Mouse (Mus musculus) cerebellum, postnatal 25 days (tissue): ENCODE data around the gene Rph3al.
A peak's percentile ranks its signal among the peaks of the same experiment; 100 is the strongest.

Experiments used
- DNase-seq, 2 experiments: peaks; one replicate each; pipeline ENCODE4 v3.0.0; 2021; ENCODE audit warnings: mixed read lengths in 2 of 2

The Rph3al gene

DNA sequence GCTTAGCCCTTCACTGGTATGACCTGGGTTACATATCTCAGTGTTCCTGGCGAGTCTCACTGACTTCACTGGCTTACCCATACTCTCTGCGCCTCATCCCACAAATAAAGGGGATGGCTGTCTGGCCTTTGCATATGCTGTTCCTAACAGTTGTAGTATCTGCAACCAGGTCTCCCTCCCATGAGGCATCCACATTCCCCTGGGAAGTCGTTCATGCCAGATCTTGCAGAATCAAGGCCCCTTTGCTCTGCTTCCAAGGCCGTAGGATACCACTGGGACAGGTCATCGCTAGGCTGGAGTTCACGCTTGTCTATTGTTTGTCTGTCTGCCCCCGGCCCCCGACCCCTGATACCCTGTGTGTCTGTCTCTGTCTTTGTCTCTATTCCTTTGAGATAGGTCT lies 78.8 kb downstream of the Rph3al start:
- no peak for DNase-seq

DNA sequence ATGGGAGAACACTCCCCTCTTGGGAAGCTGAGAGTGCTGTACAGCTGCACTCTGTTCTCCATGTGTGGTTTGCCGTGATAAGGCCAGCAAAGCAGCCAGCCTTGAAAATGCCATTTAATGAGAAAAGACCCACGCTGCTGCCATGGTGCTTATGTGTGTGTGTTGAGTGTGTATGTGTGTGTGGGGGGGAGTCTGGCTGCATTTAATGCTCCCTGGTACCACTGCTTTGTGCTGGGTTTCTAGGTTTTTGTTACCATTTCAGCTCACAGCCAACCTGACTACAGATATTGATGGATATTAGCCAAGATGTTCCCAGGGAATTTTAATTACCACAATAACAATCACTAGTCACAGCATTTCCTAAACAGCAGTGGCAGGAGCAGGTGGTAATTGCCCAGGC lies 79.3 kb downstream of the Rph3al start:
- DNase-seq: no peak

DNA sequence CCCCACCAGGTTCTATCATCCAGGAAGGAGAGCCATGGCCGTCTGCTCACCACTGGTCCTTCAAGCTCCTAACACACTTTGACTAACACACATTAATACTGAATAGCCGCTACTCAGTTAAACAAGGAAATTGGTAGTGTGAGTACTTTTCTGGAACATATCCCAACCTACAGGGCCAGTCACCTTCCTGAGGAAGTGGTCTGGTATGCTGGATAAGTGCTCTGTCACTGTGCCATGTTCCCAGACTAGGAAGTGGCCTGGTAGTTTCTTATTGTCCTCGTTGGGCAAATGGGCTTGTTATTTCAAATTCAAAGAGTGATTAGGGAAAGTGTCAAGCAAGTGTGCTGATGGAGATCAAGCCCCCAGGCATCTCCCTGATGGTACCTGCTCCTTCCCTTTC lies 80.4 kb downstream of the Rph3al start:
- no peak for DNase-seq

DNA sequence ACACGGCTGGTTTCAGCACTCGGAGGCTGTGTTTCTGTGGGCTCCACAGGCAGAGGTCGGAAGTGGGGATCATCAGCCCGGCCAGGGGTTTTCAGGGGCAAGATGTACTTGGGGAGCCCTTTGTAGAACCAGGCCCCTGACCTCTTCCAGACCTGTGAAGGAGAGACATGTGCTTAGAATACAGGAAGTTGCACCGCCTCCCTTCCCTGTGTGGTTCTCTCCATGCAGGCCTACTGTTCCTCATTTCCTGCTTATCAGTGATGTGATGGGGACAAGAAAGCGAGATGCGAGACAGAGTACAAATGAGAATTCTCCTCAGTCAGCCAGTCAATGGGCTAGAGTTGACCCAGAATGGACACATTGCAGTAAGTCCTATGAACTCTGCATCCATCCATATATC lies 83.9 kb downstream of the Rph3al start:
- no peak for DNase-seq

DNA sequence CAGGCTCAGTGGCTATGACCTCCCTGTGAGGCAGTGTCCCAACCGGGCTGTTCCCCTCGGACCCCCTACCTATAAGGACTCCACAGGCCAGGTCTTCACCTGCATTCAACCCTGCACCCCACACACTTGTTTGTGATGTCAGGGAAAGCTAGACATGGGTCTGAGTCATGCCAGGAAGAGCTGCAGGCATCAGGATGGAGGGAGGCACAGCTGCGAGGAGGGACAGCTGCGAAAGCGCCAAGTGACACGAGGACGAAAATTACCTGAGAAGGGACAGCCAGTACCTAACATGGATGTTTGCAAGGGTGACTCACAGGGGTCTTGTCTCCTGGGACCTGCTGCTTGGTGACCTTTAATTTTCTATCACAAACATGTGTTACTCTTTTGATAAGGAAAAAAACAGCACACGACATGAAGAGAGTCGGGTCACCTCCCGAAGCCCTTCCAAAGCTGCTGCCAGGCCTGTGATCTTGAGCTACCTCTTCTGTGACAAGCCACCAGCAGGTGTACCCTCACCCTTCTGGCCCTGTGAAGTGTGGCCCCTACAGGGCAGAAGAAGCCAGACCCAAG lies 85.1 kb downstream of the Rph3al start:
- no peak for DNase-seq

DNA sequence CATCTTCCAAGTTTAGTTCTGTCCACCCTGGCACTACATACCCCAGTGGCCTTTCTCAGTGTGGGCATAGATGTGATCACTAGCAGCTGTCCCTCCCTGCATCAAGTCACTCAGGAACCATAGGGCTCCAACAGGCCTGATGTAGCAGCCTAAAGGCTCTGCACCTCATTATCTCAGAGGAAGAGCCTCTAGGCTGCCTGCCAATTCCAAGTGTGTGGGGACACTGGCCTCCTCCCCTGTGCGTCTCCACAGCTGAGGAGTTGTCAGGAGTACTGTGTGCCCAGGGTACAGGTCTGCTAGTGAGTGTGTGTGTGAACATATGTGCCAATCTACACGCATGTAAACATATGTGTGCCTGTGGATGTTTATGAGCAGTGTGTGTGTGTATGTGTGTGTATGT lies 85.7 kb downstream of the Rph3al start:
- DNase-seq: no peak

DNA sequence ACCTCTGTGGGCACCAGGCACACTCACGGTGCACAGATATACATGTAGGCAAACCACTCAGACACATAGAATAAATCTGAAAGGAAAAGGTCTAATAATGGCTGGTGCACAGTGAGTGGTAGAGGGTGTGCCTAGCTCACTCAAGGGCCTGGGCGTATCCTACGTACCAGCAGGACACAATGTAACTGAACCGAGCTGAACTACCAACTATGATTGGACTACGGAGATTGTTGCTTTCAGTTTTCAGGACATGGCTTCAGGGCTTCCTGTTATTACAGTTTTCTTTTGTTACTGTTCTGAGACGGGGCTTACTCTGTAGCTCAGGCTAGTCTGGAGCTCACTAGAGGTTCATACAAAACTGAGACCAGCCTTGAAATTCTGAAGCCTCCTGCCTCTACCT lies 88.7 kb downstream of the Rph3al start:
- no peak for DNase-seq

DNA sequence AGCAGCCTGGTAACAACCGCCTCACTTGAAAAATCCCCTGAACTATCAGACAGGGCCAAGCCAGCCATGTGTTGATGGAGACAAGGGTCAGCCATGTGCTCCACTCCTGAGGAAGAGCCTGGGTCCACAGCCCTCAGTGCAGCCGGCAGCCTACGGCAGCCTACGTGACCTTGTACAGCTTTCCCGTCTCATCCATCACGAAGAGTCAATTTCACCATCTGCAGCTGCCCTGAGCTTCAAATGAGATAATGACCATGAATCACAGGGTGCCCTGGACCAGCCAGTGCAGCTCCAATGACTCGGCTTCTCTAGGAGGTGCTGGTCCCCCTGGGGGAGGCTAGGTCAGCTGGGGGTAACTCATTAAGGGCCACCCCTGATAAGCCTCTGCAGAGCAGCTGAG lies 91.6 kb downstream of the Rph3al start:
- no peak for DNase-seq

DNA sequence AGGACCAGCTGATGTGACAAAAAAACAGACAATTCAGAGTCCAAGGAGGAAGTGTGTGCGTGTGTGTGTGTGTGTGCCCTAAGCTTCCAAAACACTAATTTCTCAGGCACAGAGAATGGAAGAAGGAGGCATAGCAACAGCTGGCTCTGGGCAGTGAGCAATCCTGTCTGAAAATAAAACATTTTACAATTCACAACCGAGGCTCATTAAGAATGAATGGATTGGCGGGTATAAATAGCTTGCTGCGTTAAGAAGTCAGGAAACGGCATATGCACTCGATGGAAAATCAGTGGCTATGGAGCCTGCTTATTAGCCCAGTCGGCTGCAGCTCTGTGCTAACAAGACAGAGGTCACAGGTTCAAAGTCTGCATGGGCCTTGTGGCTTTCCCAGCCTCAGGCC lies 92.6 kb downstream of the Rph3al start:
- DNase-seq: no peak

DNA sequence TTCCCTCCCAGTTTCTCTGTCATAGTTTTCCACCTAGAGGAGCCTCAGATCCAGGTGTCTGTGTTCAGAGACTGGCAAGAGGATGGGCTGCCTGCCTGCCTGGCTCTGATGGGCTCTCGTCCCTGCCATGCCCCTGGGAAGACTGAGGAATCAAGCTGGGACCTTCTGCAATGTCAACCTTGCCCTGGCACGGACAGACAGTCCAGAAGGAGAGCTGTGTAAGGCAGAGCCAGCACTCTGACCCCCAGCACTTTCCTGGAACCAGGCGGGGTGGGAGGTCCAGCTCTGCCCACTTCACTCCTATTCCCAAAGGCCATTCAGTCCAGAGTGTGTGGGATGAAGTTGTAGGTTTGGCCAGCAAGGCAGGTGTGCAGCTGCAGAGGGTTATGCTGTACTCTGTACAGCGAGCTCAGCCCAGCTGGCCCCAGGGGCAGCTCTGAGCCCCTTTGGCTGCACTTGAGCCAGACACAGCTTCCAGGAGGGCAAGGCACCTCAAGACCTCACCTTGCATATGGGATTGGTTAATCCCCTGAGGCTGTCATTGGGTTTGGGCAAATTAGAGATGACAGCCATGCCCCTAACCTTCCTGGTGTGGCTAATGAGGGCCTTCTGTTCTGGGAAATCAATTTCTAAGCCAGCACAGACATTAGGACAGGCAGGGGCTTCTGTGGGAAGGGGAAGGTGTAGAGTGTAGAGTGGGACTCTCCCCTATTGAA lies 95.2 kb downstream of the Rph3al start:
- DNase-seq: peak; percentile 73 to 78

DNA sequence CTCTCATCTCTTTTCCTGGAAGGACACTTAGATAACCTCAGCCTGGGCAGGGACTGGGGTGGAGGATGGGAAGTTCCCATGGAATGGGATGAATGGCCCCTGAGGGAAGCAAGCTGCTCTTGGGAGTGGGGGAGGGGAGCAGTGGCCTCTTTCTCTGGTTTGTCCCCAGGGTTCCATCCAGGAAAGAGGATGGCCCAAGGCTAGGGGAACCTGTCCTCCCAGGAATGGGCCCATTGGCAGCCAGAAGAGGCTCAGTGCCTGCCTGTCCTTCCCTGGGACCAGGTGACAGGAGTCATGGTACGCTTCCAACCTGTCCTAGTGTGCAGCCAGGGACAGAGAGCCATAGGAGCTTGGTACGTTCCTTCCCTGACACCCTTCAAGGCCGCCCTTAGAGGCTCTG lies 96.7 kb downstream of the Rph3al start:
- peak in 1 of 2 experiments; percentile 45 for DNase-seq

DNA sequence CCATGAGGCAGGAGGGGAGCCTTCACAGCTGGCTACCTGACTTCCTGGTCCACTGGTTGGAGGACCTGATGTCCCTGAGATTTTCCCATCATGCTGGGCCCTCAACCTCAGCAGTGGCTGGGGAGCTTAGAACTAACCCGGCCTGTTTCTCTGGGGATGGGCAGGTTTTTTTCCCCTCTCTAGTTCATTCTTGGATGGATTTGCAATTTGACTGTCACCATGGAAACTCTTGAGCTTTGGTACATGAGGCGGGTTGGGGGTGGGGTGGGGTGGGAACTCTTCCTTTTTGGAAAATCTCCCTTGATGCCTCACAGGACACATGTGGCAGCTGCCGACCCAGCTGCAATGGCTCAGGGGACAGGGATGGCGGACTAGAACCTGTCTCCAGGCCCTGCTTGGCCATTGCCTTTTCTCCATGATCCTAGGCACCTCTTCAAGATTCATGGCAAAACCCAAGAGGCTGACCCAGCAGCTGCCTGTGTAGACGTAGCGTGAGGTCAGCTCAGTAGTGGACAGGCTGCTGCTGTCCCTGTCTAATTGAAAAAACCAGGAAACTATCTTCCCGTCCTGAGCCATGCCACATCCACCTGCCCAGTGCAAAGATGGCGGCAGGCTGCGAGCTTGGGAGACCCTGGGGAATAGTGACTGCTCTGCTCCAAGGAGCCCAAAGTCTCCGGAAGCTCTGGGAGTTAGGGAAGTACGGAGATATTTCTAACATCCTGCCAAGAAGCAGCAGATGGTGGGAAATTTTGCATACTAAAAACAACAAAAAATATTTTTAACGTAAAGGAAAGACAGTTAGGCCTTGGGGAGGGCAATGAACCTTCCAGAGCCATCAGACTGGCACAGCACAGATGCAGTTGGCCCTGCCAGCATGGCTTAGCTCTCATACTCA lies 98.4 kb downstream of the Rph3al start:
- DNase-seq: no peak

DNA sequence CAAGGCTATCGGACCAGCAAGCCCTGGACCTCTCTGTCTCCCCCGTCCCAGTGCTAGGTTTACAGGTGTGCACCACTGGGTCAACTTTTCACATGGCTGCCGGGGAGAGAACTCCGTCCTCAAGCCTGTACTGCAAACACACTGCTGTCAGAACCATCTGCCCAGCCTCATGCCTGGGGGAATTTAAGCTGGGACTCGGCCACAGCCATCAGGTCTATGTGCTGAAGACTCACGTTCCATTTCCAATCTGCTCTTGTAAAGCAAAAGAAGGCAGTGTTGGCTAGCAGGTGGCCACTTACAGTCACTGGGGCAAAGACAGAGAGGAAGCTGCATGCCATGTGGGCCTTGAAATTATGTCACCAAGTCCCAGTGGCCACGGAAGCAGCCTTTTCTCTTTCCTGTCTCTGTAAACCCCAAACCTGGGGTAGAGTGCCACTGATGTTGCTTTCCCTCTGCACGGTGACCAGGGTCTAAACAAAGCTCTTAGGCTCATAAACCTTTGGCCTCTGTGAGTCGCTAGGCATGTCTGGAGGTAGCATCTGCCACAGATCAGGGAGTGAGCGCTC lies 99.3 kb downstream of the Rph3al start:
- DNase-seq: no peak

DNA sequence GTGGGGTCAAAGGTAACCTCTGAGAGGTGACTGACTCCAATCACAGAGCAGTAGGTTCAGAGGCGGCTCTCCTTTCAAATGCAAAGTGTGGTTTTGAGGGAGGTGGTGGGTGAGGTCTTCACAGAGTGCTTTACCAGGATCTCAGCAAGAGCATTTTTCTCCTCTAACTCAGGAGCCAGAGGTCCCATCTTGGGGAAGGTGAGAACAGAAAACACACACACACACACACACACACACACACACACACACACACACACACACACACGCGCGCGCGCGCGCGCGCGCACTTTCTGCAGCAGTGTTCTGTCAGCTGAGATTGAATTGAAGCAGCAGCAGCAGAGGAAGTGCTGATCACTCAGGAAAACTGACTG lies 102.0 kb downstream of the Rph3al start:
- DNase-seq: no peak

DNA sequence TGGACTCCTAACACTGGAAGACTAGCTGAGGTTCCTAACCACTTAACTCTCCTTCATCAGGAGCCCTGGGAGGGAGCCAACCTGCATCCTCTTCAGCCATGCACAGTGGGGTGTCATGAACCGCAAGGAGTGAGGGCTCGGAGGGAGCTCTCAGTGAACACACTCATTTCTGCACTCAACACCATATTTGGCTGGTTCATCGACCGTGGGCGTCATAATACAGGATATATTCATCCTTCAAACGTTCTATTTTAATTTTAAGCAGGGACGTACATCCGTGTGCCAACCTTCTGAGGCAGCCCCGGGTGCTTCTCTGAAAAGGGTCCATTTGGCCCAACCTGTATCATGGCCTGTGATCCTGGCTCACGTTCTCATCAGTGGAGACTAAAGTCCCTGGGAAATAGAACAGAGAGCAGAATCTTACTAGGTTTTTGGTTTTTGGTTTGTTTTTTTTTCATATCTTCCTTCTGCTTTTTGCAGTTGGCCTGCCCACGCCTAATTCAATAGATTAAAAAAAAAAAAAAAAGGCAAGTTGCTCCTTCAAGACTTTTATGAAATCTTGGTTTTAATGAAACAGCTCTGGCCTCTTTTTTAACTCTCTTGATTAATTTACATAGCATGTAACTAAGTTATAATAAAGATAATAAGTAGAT lies 102.5 kb downstream of the Rph3al start:
- no peak for DNase-seq

DNA sequence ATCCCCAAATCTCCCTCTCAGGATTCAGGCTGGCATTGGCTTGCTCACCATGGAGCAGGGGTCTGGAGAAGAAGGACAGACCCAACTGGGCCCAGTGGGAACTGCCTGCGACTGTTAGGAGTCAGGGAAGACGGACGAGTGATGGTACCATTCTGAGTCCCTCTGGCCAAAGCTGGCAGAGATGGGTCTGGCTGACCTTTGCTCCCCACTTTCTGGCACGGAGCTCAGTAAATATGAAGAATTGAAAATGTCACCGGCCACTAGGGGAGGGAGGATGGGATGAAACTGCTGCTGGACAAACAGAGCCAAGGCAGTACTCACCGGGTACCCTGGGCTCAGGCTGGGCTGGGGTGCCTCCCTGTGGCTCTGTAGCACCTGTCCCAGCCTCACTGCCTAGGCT lies 105.1 kb downstream of the Rph3al start:
- DNase-seq: no peak

DNA sequence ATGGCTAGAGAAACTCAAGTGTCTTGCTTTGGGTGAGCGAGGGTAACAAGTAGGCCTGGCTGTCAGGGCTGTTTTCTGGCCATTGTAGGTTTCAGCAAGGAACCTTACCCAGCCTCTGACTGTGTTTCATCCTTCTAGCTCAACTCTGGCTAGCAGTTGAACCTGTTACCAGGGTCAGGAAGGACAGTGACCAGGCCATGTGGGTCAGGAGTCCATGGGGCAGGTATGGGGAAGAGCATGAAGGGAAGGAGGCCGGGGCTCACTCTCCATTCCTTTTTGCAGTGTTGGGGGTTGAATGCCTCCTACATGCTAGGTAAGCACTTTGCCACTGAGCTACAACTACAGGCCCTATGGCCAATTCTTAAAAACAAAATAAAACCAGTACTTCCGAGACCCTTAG lies 107.8 kb downstream of the Rph3al start:
- no peak for DNase-seq

DNA sequence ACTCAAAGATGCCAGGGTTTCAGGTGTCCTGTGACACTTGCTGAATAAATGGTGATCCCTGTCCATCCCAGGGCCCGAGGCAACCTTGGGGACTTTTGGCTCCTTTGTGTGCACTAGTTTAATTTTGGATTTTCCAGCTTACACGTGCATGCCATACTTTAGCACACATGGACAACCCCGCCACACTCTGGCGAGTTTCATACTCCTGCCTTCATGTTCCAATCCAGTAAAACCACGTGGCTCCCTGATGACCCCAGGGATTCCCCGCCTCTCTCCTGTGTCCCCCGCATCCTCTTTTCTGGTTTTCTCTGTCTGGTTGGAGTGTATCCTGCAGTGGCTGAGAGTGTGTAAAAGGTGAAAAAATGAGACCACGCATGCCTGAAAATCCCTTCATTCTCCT lies 110.8 kb downstream of the Rph3al start:
- DNase-seq: no peak

DNA sequence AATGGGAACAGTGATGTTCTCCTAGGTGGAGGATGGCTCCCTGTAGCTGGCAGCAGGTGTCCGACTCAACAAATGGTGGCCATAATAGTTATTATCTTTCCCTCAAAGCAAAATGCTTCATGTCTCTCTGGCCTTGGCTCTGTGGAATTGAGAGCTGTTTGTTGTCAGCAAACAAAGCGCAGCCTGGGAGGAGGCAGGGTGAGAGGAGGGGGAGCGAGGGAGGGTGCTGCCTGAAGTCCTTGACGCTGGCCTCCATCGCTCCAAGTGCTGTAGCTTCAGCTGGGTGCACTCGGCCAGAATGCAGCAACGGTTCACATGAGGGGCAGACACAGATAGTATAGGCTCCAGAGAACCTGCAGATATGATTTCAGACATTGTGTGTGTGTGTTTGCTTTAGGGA lies 114.7 kb downstream of the Rph3al start:
- no peak for DNase-seq

DNA sequence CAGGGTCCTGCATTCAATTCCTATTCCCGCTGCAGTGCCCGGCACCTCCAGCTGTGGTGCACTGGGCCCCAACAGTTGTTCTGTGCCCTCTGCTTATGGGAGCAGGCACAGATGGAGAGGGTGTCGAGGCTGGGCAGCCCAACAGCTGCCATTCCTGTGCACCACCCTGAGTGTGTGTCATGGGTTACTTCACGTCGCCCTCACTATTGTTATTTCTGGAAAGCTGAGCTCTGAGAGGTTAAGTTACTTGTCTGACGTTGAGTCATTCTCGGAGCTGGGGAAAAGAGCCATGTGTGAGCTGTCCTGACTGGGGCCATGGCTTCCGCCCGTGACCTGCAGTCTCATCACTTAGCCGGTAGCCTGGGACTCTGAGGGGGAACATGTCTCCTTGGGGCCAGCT lies 125.1 kb downstream of the Rph3al start:
- no peak for DNase-seq

DNA sequence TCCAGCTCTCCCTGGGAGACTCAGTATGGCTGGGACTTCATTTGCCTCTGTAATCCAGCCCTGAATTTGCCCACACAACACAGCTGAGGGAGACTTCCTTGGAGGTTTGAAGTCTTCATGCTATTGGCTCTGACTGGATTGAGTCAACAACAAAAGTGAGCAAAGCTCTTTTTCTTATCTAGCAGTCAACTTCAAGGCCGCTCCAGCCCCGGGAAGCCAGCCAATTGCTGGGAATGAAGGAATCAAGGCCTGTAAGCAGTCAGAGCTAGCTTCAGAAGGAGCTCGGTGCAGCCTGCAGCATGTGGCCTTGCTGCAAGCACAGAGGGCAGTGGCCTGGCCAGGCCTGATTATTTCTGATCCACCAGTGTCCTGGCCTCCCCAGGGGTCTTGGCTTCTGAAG lies 126.3 kb downstream of the Rph3al start:
- peak; percentile 56 to 72 for DNase-seq

DNA sequence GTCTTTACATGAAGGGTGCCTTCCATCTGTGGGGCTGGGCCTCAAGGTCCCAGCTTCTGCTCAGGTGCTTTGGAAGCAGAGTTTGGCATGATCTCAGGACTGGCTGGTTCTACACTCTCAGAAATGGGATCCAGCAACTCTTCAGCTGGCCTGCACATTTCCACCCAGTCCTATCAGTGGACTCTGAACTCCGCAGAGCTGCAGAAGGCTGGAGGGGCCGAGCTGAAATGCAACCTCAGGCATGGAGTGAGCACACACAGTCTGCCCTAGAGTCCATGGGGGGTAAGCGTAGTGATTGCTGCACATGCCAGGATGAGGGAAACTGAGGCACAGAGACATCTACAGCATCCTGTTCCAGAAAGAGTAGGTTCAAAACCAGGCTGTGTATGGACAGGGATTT lies 127.7 kb downstream of the Rph3al start:
- DNase-seq: no peak

DNA sequence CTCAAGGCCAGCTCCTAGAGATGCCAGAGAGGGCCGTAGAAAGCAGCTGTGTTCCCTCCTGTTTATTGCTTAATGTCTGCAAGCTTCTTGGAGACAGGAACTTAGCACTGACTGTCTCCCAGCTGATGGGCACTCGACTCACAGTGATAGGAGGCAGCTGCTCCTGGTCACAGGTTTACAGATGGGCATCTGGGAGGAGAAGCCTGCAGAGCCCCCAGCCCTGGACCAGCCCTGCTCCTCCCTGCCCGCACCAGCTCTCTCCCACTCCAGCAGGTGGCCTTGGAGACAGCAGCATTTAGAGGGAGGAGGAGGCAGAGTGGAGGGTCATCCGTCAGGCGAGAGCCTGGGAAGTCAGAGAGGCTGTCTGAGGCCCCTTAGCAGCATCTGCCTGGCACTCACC lies 130.7 kb downstream of the Rph3al start:
- DNase-seq: no peak
